Mouse (Mus musculus): ENCODE measurements at regions not wholly inside any gene's neighbourhood (a gene's known extent, or its start where the extent isn't known, plus 50 kb on each side); places are given as distances from the start of the nearest gene placed in this dataset.

DNA sequence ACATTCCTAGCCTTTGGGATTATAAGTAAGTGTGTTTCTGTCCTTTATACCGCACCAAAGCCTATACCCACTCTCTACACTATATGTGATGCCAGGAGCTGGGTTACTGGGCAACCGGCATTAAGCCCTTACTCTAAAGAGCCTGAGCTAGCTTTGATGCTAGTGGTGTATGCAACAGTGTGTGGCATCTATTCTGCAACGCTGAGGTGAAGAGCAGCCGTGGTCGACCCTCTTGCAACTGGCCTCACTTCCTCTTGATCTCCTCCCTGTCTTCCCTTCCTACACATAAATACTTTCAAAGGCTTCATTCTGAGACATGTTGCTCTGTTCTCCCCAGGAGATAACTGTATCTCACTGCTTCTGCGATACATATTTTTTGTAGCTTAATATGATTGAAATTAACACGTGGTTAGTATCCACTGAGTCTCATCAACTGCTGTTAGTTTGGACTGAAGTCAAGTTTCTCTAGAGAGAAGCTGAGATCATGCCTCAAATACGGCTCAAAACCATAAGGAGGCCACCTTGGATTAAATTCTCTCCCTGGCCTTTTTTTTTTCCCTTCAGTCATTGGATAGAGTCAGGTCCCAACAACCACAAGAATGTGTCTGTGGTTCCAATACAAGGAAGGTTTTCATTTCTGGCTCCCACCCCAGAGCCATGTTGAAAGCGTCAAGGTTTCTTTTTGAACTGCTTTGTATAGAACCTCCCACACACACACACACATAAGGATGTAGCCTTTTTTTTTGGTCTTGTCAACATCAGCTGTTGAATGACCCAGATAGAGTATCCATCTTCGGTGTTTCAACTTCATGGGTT lies 191.2 kb upstream of the Jmjd1c start:
- no peak for ATAC-seq (ENCODE audit: borderline replicate concordance, extremely low read depth, low FRiP score, low TSS enrichment)
- H3K4me3 ChIP-seq: no peak overlapping the region
- H3K27me3 ChIP-seq: no peaks in the 10 kb centered on the region
- H3K9me3 ChIP-seq: no peaks in the 10 kb centered on the region
- H3K4me1 ChIP-seq: peaks cover 6% of the 10 kb centered on the region
- H3K27ac ChIP-seq: no peak overlapping the region
- no peaks in the 10 kb centered on the region for H3K36me3 ChIP-seq
- H3K4me2 ChIP-seq: no peak overlapping the region
- no peak overlapping the region for H3K9ac ChIP-seq
- 73% methylated on average over 10 of the region's 10 CpGs for WGBS

DNA sequence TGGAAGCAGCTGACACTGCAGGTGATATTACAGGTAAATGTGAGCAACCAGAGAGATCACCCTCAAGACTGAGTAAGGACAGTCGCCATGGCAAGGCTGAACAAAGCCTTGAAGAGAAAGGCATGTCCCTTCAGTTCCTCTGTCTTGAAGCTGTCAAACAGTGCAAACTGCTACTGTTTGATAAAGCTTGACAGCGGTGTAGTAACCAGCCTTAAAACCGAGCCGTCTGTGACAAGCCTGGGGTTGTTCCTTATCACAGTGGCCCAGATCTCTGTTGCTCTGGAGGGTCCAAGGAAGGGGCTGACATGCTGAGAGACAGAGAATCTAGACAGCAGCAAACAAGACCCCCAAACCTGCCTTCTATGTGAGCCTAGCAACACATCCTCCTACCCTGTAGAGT lies 188.1 kb upstream of the Jmjd1c start:
- ATAC-seq (ENCODE audit: borderline replicate concordance, extremely low read depth, low FRiP score, low TSS enrichment): no peak
- H3K27me3 ChIP-seq: no peaks in the 10 kb centered on the region
- 59% methylated on average over 4 of the region's 4 CpGs for WGBS
- H3K4me3 ChIP-seq: no peak overlapping the region
- H3K4me1 ChIP-seq: peaks cover 13% of the 10 kb centered on the region
- no peak overlapping the region for H3K9ac ChIP-seq
- no peaks in the 10 kb centered on the region for H3K9me3 ChIP-seq
- H3K27ac ChIP-seq: no peak overlapping the region
- H3K36me3 ChIP-seq: no peaks in the 10 kb centered on the region
- no peak overlapping the region for H3K4me2 ChIP-seq

DNA sequence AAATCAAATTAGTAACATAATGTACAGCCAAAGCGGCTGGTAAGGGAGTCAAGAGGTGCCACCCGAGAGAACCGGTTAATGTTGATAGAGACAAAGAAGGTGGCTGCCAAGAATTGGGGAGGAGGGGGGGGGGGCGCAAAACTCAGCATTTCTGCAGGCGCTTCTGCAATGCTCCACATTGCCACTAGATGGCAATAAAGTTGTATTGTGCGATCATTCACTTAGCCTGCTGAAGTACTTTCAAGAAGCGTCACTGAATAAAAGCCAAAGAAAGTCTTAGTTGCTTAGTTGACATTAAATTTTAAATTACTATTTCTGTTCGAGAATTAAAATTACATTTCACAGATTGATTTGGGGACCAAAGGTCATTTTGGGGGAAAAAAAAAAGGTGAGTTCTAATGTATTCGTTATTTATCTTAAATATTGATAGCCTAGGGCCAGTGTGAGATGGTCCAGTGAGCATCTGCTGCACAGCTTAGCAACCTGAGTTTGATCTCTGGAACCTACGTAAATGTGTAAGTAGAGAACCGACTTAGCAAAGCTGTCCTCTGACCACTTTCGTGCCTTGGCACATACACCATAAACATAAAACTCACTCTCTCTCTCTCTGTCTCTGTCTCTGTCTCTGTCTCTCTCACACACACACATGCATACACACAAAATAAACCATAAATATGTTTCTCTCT lies 186.6 kb upstream of the Jmjd1c start:
- no peaks in the 10 kb centered on the region for H3K36me3 ChIP-seq
- 15% methylated on average over 12 of the region's 12 CpGs for WGBS
- H3K27ac ChIP-seq: no peak overlapping the region
- H3K4me2 ChIP-seq: no peak overlapping the region
- no peak overlapping the region for H3K9ac ChIP-seq
- H3K4me1 ChIP-seq: peaks cover 27% of the 10 kb centered on the region
- no peak for ATAC-seq (ENCODE audit: borderline replicate concordance, extremely low read depth, low FRiP score, low TSS enrichment)
- H3K9me3 ChIP-seq: no peaks in the 10 kb centered on the region
- no peaks in the 10 kb centered on the region for H3K27me3 ChIP-seq
- H3K4me3 ChIP-seq: no peak overlapping the region

DNA sequence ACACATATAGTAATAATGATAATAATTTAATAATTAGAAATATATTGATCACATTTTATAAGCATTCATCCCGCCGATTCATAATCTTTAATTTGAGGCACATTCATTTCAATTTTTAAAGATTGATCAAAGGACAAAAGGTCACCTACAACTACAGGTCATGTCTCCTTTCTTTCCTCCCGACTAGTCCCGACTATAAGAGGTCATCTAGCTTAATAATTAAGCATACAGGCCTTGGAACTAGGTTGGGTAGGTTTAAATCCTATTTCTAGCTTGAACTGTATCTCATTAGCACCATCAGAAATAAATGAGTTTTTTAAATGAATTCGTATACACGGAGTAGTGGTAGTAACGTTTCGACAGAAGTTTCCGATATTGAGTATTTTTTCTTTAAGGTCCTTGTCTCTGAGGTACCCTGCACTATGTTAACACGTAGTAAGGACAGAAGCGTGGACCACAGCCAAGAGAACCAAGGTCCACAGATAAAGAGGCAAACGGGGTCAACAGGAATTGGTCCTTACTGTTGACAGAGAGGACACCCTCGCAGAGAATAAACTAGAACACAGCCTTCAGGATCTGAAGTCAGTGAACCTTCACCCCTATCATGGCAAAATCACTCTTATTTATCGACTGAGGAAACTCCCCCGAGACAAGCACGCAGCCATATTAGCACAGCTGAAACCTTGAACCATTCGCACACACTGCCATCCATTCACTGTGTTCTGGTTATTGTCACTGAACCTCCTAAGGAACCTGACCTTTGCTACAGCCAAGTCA lies 185.8 kb upstream of the Jmjd1c start:
- Histone ChIP-seq H3K4me2 (no peak overlapping the region), H3K4me1 (peaks cover 28% of the 10 kb centered on the region), H3K9me3 (no peaks in the 10 kb centered on the region), H3K4me3 (no peak overlapping the region), H3K36me3 (no peaks in the 10 kb centered on the region), H3K9ac (no peak overlapping the region), H3K27me3 (no peaks in the 10 kb centered on the region), H3K27ac (no peak overlapping the region)
- WGBS: 65% methylated on average over 17 of the region's 17 CpGs
- no peak for ATAC-seq (ENCODE audit: borderline replicate concordance, extremely low read depth, low FRiP score, low TSS enrichment)

DNA sequence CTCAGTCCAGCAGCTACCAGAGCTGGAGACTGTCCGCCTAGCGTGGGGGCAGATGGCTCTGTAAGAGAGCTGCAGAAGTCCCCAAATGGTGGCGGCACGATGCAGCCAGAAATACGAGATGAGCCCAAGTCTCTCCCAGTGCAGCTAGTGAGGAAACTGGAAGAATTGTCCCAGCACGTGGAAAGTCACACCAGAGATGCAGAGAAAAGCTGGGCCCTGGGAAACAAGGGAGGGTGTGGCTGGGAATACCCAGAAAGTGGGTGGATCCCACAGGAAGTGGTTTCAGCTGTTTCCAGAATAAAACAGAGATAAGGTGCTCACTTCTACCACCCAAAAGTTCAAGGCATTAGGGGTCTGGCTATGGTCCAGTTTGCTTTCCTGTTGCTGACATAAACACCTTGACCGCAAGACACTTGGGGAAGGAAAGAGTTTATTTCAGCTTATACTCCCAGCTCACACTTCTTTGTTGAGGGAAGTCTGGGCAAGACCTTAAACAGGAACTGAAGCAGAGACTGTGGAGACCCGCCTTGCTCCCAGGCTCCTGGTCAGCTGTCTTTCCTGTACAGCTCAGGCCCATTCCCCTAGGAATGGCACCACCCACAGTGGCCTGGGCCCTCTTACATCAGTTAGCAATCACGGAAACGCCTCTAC lies 184.5 kb upstream of the Jmjd1c start:
- Histone ChIP-seq H3K27me3 (no peaks in the 10 kb centered on the region), H3K9me3 (no peaks in the 10 kb centered on the region), H3K27ac (peak overlapping the region; percentile 67), H3K4me2 (peak overlapping the region; percentile 25; the same call in 1 of the 2 replicates), H3K36me3 (no peaks in the 10 kb centered on the region), H3K4me3 (no peak overlapping the region), H3K9ac (no peak overlapping the region), H3K4me1 (peaks cover 28% of the 10 kb centered on the region)
- 40% methylated on average over 10 of the region's 10 CpGs for WGBS
- peak; percentile 32; the same call in 1 of the 2 replicates for ATAC-seq (ENCODE audit: borderline replicate concordance, extremely low read depth, low FRiP score, low TSS enrichment)

DNA sequence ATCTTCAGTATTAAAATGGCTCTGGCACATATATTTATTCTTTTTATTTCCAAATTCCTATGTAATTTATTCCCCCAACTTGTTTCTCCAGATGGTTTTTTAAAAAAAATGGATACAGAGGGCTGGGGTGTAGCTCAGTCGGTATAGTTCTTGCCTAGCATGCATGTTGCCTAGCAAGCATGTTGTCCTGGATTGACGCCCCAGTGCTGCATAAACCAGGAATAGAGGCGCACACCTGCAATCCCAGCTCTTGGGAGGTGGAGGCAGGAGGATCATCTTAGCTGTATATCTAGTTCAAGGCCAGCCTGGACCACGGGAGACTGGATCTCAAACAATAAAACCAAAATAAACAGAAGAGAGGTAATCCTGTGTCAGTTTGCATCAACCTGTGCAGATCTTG lies 183.5 kb upstream of the Jmjd1c start:
- Histone ChIP-seq H3K36me3 (no peaks in the 10 kb centered on the region), H3K9me3 (no peaks in the 10 kb centered on the region), H3K9ac (no peak overlapping the region), H3K27ac (no peak overlapping the region), H3K4me2 (no peak overlapping the region), H3K4me3 (no peak overlapping the region), H3K27me3 (no peaks in the 10 kb centered on the region), H3K4me1 (peaks cover 28% of the 10 kb centered on the region)
- ATAC-seq (ENCODE audit: borderline replicate concordance, extremely low read depth, low FRiP score, low TSS enrichment): no peak
- WGBS: 85% methylated on average over 4 of the region's 4 CpGs

DNA sequence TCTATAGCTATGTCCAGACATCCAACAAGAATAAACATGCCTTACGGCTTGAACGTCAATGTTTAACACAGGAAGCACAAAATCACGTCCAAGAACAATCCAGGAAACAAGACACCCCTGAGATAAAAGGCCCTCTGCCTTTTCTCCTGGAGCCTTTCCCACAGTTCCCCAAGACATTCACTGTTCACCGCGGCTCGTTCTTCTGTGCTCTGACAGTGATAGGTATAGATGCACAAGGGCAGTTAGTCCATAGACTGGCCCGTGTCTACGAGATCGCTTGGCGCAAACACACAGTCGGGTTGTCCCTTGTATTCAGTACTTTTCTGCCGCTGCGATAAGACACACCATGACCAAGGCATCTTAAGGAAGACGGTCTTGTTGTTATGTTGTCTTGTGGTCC lies 182.7 kb upstream of the Jmjd1c start:
- H3K27me3 ChIP-seq: no peaks in the 10 kb centered on the region
- no peak overlapping the region for H3K9ac ChIP-seq
- H3K4me3 ChIP-seq: no peak overlapping the region
- ATAC-seq (ENCODE audit: borderline replicate concordance, extremely low read depth, low FRiP score, low TSS enrichment): no peak
- H3K4me2 ChIP-seq: peak overlapping the region; percentile 30
- peaks cover 28% of the 10 kb centered on the region for H3K4me1 ChIP-seq
- no peak overlapping the region for H3K27ac ChIP-seq
- no peaks in the 10 kb centered on the region for H3K36me3 ChIP-seq
- WGBS: 48% methylated on average over 14 of the region's 14 CpGs
- no peaks in the 10 kb centered on the region for H3K9me3 ChIP-seq

DNA sequence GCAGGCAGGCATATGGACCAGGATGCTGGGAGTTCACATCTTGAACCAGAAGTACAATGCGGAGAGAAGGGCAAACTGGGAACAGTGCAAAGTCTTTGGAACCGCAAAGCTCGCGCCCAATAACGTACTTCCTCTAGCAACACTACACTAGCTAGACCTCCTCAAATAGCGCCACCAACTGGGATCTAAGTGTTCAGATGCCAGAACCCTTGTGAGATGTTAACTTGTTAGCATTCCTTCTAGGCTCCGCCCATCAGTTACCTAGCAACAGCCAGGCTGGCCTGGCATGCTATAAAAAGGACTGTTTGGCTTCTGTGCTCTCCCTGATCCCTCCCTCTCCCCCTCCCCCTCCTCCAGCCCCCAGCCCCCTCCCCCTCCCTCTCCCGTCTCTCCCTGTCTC lies 182.3 kb upstream of the Jmjd1c start:
- Histone ChIP-seq H3K27ac (no peak overlapping the region), H3K27me3 (no peaks in the 10 kb centered on the region), H3K4me2 (peak overlapping the region; percentile 30), H3K9me3 (no peaks in the 10 kb centered on the region), H3K4me1 (peaks cover 28% of the 10 kb centered on the region), H3K9ac (no peak overlapping the region), H3K36me3 (no peaks in the 10 kb centered on the region), H3K4me3 (no peak overlapping the region)
- peak; percentile 19; the same call in 1 of the 2 replicates for ATAC-seq (ENCODE audit: borderline replicate concordance, extremely low read depth, low FRiP score, low TSS enrichment)
- 57% methylated on average over 8 of the region's 8 CpGs for WGBS

DNA sequence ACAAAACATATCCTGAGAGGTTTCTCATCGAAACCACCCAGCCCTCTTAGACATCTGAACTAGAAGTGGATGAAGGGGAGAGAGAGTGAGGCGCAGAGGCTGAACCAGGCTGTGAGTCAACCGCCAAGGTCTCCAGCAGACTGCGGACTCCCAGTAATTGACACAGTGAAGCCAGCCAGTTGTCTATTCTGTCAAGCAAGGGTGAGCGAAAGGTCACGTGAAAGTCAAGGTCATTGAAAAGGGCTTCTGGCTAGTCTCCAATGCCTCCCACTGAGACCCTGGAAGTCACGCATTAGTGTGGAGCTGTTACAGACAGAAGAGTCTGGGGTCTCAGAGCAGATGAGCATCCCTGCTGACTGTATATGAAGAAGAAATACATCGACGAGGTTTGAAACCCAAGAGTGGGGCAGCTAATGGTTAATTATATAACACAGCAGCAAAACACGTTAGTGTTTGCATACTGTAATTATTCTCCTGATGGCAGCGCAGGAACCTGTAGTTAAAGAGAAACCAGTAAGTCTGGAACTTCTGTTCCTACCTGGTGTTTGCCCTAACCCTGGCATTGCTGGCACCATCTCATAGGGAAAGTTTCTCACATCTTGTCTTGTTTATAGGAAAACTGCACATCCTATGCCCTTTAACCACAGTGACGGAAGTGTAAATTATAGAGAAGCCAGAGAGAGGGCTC lies 181.5 kb upstream of the Jmjd1c start:
- Histone ChIP-seq H3K4me1 (peaks cover 29% of the 10 kb centered on the region), H3K9me3 (no peaks in the 10 kb centered on the region), H3K27ac (no peak overlapping the region), H3K4me3 (no peak overlapping the region), H3K9ac (no peak overlapping the region), H3K27me3 (no peaks in the 10 kb centered on the region), H3K36me3 (no peaks in the 10 kb centered on the region), H3K4me2 (no peak overlapping the region)
- WGBS: 46% methylated on average over 12 of the region's 12 CpGs
- ATAC-seq (ENCODE audit: borderline replicate concordance, extremely low read depth, low FRiP score, low TSS enrichment): no peak

DNA sequence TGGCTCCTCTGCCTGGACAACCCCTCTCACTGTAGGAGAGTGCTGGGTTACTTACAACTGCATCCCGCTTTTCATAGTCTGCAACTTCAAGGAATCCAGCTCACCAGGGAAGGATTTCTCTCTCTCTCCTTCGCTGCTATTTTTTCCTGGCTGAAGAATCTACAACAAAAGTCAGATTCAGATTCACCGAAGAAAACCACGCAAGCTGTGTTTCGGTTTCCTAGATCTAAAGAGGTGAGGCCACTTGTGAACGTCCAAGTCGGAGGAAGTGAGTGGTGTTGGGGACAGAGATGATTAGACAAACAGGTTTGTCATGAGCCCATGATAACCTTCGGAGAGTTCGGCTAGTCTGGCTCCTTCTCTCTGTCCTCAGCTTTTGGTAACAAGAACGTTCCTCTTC lies 180.1 kb upstream of the Jmjd1c start:
- Histone ChIP-seq H3K27me3 (no peaks in the 10 kb centered on the region), H3K36me3 (no peaks in the 10 kb centered on the region), H3K9me3 (no peaks in the 10 kb centered on the region), H3K4me2 (no peak overlapping the region), H3K4me1 (peaks cover 41% of the 10 kb centered on the region), H3K27ac (no peak overlapping the region), H3K9ac (no peak overlapping the region), H3K4me3 (no peak overlapping the region)
- WGBS: 66% methylated on average over 10 of the region's 10 CpGs
- no peak for ATAC-seq (ENCODE audit: borderline replicate concordance, extremely low read depth, low FRiP score, low TSS enrichment)

DNA sequence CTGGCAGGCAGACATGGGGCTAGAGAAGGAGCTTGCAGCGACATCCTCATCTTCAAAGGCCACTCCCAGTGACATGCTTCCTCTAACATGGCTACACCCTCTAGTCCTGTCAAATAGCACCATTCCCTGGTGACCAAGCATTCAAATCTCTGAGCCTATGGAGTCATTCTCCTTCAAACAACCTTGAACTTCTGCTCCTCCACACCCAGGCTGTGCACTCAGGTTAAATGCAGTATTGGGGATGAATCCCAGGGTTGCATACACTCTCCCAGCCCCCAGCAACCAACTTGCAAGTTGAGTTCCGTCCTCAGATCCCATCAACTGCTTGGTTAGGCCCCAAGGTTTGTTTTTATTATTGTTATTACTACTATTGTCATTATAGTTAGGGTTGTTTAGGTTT lies 178.2 kb upstream of the Jmjd1c start:
- Histone ChIP-seq H3K4me3 (no peak overlapping the region), H3K27ac (no peak overlapping the region), H3K4me2 (no peak overlapping the region), H3K4me1 (peaks cover 48% of the 10 kb centered on the region), H3K9me3 (no peaks in the 10 kb centered on the region), H3K36me3 (no peaks in the 10 kb centered on the region), H3K9ac (no peak overlapping the region), H3K27me3 (no peaks in the 10 kb centered on the region)
- no peak for ATAC-seq (ENCODE audit: borderline replicate concordance, extremely low read depth, low FRiP score, low TSS enrichment)
- 86% methylated on average over 2 of the region's 2 CpGs for WGBS

All from lung, embryonic 15.5 days (tissue).